Mouse (Mus musculus) lung, adult 2 months (tissue): ENCODE data around the gene Elobl.

Experiments
- CTCF ChIP-seq: fragments of 200-500 bp; IDR thresholded peaks from 2 replicates; pipeline ENCODE4 v1.5.1; 2011; ENCODE audit warnings: mild to moderate bottlenecking, low read length, control low read depth; ENCODE audit not compliant: insufficient read depth
- POLR2A ChIP-seq: fragments of 200-500 bp; IDR thresholded peaks from 2 replicates; pipeline ENCODE4 v1.6.1; 2011; ENCODE audit warnings: low read depth, mild to moderate bottlenecking, control low read depth, low read length, borderline replicate concordance; ENCODE audit errors: extremely low read depth

GRCm38 (mm10) chr11:88976320-88976719 lies 9.6 kb upstream of the Elobl start:
- TF ChIP-seq CTCF (peak; percentile 8; the same call in 1 of the 2 replicates), POLR2A (no peak)
